Mouse (Mus musculus): Measurements from ENCODE around the gene Rps27l. TPM values are rescaled to one million over a fixed set of nuclear protein-coding genes. Genes with fewer than 3 reads are reported as not detected.
A peak's percentile ranks its signal among the peaks of the same experiment; 100 is the strongest.

Gene Rps27l
- polyA plus RNA-seq, 1 experiment from 2014 or later = 585 TPM

DNA sequence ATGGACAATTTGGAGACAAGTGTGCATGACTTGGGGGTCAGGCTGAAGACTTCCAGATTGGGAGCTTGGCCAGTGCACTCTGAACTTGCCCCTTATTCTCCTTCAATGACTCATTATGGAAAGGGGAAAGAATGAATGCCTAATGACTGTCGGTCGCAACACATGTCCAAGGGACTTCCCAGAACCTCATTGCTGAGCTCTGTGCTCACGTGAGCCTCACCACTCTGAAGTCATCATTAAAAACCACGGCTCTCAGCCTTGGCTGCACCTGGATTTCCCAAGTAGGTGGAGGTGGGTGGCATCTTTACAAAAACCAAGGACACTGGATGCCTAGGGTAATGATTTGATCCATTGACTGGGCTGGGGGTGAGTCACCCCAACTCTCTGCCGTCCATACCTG is 44.2 kb downstream of the Rps27l start:
- no peak overlapping the region for H3K9ac ChIP-seq (replicated peaks; ENCODE audit: low read length)
- no peaks in the 10 kb centered on the region for H3K9me3 ChIP-seq (ENCODE audit: low read length)
- H3K4me1 ChIP-seq (ENCODE audit: insufficient read depth, low read length) = peaks cover 33% of the 10 kb centered on the region
- no peaks in the 10 kb centered on the region for H3K27me3 ChIP-seq (ENCODE audit: insufficient read depth, low read length)
- no peak overlapping the region for H3K4me2 ChIP-seq (replicated peaks; ENCODE audit: low read depth, low read length)
- no peak for ATAC-seq (ENCODE audit: low FRiP score, low TSS enrichment)
- no peaks in the 10 kb centered on the region for H3K36me3 ChIP-seq (ENCODE audit: insufficient read depth, low read length)
- WGBS = 86% methylated on average over 5 of the region's 5 CpGs
- H3K27ac ChIP-seq (ENCODE audit: low read length) = peak overlapping the region; percentile 99; the same call in 1 of the 2 replicates
- H3K4me3 ChIP-seq (ENCODE audit: low read length) = no peak overlapping the region

DNA sequence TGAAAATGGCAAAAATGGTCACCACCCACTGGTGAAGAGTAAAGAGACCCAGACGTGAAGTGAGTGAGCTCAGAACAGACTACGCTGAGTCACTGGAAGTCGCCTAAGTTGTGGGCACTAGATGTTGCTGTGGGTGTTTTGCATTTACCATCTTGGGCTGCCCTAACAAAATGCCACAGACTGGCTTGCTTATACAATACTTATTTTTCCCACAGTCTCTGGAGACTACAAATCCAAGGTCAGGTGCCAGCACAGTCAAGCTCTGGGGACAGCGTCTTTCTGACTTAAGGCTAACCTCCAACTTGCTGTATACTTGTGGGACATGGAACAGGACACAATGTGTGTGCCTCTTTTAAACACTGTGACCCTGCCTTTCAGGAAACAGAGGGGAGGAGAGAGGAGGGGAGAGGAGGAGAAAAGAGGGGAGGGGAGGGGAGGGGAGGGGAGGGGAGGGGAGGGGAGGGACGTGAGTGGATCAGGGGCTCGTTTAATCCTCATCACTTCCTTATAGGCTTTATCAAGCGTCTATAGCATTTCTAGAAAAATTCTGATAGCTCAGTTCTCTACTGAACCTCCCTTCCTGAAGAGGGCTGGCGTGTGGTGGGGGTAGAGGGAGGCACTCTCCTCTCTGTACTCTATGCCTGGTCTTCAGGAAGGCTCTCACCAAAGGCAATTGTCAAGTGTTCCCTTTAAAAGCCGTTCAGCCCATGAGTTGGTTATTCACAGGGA is 45.3 kb downstream of the Rps27l start:
- Histone ChIP-seq H3K36me3 (ENCODE audit: insufficient read depth, low read length) (no peaks in the 10 kb centered on the region), H3K27ac (ENCODE audit: low read length) (no peak overlapping the region), H3K9ac (replicated peaks; ENCODE audit: low read length) (no peak overlapping the region), H3K4me1 (ENCODE audit: insufficient read depth, low read length) (peaks cover 33% of the 10 kb centered on the region), H3K9me3 (ENCODE audit: low read length) (no peaks in the 10 kb centered on the region), H3K4me3 (ENCODE audit: low read length) (no peak overlapping the region), H3K4me2 (replicated peaks; ENCODE audit: low read depth, low read length) (no peak overlapping the region), H3K27me3 (ENCODE audit: insufficient read depth, low read length) (no peaks in the 10 kb centered on the region)
- no peak for ATAC-seq (ENCODE audit: low FRiP score, low TSS enrichment)
- 62% methylated on average over 9 of the region's 9 CpGs for WGBS

DNA sequence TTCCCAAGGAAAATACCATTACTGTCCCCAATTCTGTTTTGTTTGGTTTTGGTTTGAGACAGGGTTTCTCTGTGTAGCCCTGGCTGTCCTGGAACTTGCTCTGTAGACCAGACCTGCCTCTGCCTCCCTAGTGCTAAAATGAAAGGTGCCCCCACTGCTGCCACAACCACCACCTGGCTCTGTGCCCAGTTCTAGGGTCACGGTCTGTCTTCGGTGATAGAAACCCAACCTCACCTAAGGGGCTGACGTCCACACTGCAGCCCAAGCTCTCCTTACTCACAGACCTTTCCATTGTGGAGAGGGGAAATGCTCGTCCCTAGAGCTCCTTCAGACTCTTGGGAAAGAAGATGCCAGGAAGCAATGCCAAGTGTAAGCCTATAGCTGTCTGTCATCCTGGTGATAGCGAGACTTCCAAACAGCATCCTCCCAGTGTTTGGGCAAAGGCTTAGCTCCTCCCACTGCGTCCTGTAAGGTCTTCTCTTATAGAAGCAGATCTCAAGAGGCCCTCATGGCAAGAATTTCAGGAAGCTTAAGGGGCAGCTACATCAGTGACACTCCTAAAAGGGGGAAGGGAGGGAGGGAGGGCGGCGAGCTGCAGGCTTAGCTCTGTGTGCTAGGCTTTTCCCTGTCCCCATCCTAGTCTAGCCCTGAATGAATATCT is 46.0 kb downstream of the Rps27l start:
- ATAC-seq (ENCODE audit: low FRiP score, low TSS enrichment) = no peak

More for the DNA sequence above, 46.0 kb downstream of the Rps27l start:
- Histone ChIP-seq H3K9me3 (ENCODE audit: low read length) (no peaks in the 10 kb centered on the region), H3K36me3 (ENCODE audit: insufficient read depth, low read length) (no peaks in the 10 kb centered on the region), H3K4me2 (replicated peaks; ENCODE audit: low read depth, low read length) (no peak overlapping the region), H3K4me1 (ENCODE audit: insufficient read depth, low read length) (peaks cover 33% of the 10 kb centered on the region), H3K27ac (ENCODE audit: low read length) (no peak overlapping the region), H3K9ac (replicated peaks; ENCODE audit: low read length) (no peak overlapping the region), H3K4me3 (ENCODE audit: low read length) (no peak overlapping the region), H3K27me3 (ENCODE audit: insufficient read depth, low read length) (no peaks in the 10 kb centered on the region)
- 71% methylated on average over 8 of the region's 8 CpGs for WGBS

Other genes with a start within 250 kb of the Rps27l start
- gene Car12, start 232.4 kb upstream of the Rps27l start, polyA plus RNA-seq (2015; fragmentation: Nextera tagmentation; extraction: Ambion mirVana) = 27.7 and 30.7 TPM in 2 replicates
- 11.3 and 12.0 TPM in 2 replicates for gene Aph1b, start 150.6 kb upstream of the Rps27l start, polyA plus RNA-seq (2015; fragmentation: Nextera tagmentation; extraction: Ambion mirVana)
- 0.71 and 1.2 TPM in 2 replicates for gene Gm10647, start 149.0 kb upstream of the Rps27l start, polyA plus RNA-seq (2015; fragmentation: Nextera tagmentation; extraction: Ambion mirVana)
- 11.5 and 11.7 TPM in 2 replicates for gene Aph1c, start 111.4 kb upstream of the Rps27l start, polyA plus RNA-seq (2015; fragmentation: Nextera tagmentation; extraction: Ambion mirVana)
- gene Rab8b, start 26.4 kb upstream of the Rps27l start, polyA plus RNA-seq (2015; fragmentation: Nextera tagmentation; extraction: Ambion mirVana) = 27.0 and 27.8 TPM in 2 replicates
- gene Lactb, start 29.4 kb downstream of the Rps27l start, polyA plus RNA-seq (2015; fragmentation: Nextera tagmentation; extraction: Ambion mirVana) = 16.0 and 17.7 TPM in 2 replicates
- 578 and 635 TPM in 2 replicates for gene Tpm1, start 103.3 kb downstream of the Rps27l start, polyA plus RNA-seq (2015; fragmentation: Nextera tagmentation; extraction: Ambion mirVana)

Measured in kidney, embryonic 16.5 days (tissue).